Mouse (Mus musculus): ENCODE results near the gene Mtx1. TPM values are rescaled to one million over a fixed set of nuclear protein-coding genes. Genes with fewer than 3 reads are reported as not detected.
"Not testable (repeated sequence)": the region's sequence is repeated elsewhere in the genome, so short reads cannot be mapped to it uniquely, and the experiment has no call there.

Mtx1 gene
- total and polyA plus RNA-seq, 2 experiments from 2014 or later = 99.3 to 247 TPM

- Histone ChIP-seq H3K27ac (ENCODE audit: low read depth) (no peak overlapping the region), H3K4me3 (ENCODE audit: low read depth, low read length) (no peak overlapping the region), H3K4me2 (ENCODE audit: low read depth, low read length) (no peak overlapping the region), H3K4me1 (ENCODE audit: control insufficient read depth, insufficient read depth) (no peaks in the 10 kb centered on the region), H3K9ac (replicated peaks; ENCODE audit: low read depth, low read length) (no peak overlapping the region), H3K36me3 (replicated peaks; ENCODE audit: control insufficient read depth, insufficient read depth, low read length) (no peaks in the 10 kb centered on the region), H3K9me3 (replicated peaks; ENCODE audit: control insufficient read depth, low read length) (no peaks in the 10 kb centered on the region), H3K27me3 (ENCODE audit: control insufficient read depth, insufficient read depth, low read length) (peaks cover 7% of the 10 kb centered on the region; the same call in 1 of the 2 replicates)
- no peak for ATAC-seq (ENCODE audit: insufficient read depth, low read depth)
- DNase-seq (ENCODE audit: low spot score) = no peak
- WGBS = 72% methylated on average over 5 of the region's 5 CpGs
- TF ChIP-seq CTCF (IDR thresholded peaks at IDR 0.05; ENCODE audit: low read depth) = no peak
- TF ChIP-seq EP300 (IDR thresholded peaks at IDR 0.05; ENCODE audit: low read depth) = no peak
These were observed 5.7 kb downstream of the Mtx1 start for GRCm38 (mm10) chr3:89221167-89221566.

- Histone ChIP-seq H3K9me3 (replicated peaks; ENCODE audit: control insufficient read depth, low read length) (no peaks in the 10 kb centered on the region), H3K4me2 (ENCODE audit: low read depth, low read length) (no peak overlapping the region), H3K9ac (replicated peaks; ENCODE audit: low read depth, low read length) (no peak overlapping the region), H3K27me3 (ENCODE audit: control insufficient read depth, insufficient read depth, low read length) (no peaks in the 10 kb centered on the region), H3K4me1 (ENCODE audit: control insufficient read depth, insufficient read depth) (0 out of 2 replicates have a peak, but pooled peaks cover 4% of the 10 kb centered on the region), H3K36me3 (replicated peaks; ENCODE audit: control insufficient read depth, insufficient read depth, low read length) (no peaks in the 10 kb centered on the region), H3K4me3 (ENCODE audit: low read depth, low read length) (no peak overlapping the region), H3K27ac (ENCODE audit: low read depth) (no peak overlapping the region)
- TF ChIP-seq CTCF (IDR thresholded peaks at IDR 0.05; ENCODE audit: low read depth) (no peak), EP300 (IDR thresholded peaks at IDR 0.05; ENCODE audit: low read depth) (no peak)
- DNase-seq (ENCODE audit: low spot score) = no peak
- 22% methylated on average over 8 of the region's 8 CpGs for WGBS
- ATAC-seq (ENCODE audit: insufficient read depth, low read depth) = no peak
These were observed 7.3 kb downstream of the Mtx1 start for GRCm38 (mm10) chr3:89219546-89219945.

GRCm38 (mm10) chr3:89218271-89218670, 8.6 kb downstream of the Mtx1 start:
- Histone ChIP-seq H3K4me3 (ENCODE audit: low read depth, low read length) (no peak overlapping the region), H3K4me1 (ENCODE audit: control insufficient read depth, insufficient read depth) (peaks cover 5% of the 10 kb centered on the region), H3K36me3 (replicated peaks; ENCODE audit: control insufficient read depth, insufficient read depth, low read length) (no peaks in the 10 kb centered on the region), H3K9ac (replicated peaks; ENCODE audit: low read depth, low read length) (no peak overlapping the region), H3K27ac (ENCODE audit: low read depth) (no peak overlapping the region), H3K4me2 (ENCODE audit: low read depth, low read length) (no peak overlapping the region), H3K27me3 (ENCODE audit: control insufficient read depth, insufficient read depth, low read length) (no peaks in the 10 kb centered on the region), H3K9me3 (replicated peaks; ENCODE audit: control insufficient read depth, low read length) (no peaks in the 10 kb centered on the region)
- ATAC-seq (ENCODE audit: insufficient read depth, low read depth) (no peak), DNase-seq (ENCODE audit: low spot score) (no peak)
- 79% methylated on average over 1 of the region's 1 CpGs for WGBS
- TF ChIP-seq CTCF (IDR thresholded peaks at IDR 0.05; ENCODE audit: low read depth) (no peak), EP300 (IDR thresholded peaks at IDR 0.05; ENCODE audit: low read depth) (no peak)

GRCm38 (mm10) chr3:89216407-89216806, 10.5 kb downstream of the Mtx1 start:
- WGBS = 68% methylated on average over 7 of the region's 7 CpGs
- H3K4me3 ChIP-seq (ENCODE audit: low read depth, low read length); H3K27ac ChIP-seq (ENCODE audit: low read depth); H3K9ac ChIP-seq (replicated peaks; ENCODE audit: low read depth, low read length); H3K36me3 ChIP-seq (replicated peaks; ENCODE audit: control insufficient read depth, insufficient read depth, low read length); ATAC-seq (ENCODE audit: insufficient read depth, low read depth); H3K27me3 ChIP-seq (ENCODE audit: control insufficient read depth, insufficient read depth, low read length); H3K9me3 ChIP-seq (replicated peaks; ENCODE audit: control insufficient read depth, low read length); DNase-seq (ENCODE audit: low spot score); H3K4me2 ChIP-seq (ENCODE audit: low read depth, low read length): not testable (repeated sequence)
- H3K4me1 ChIP-seq (ENCODE audit: control insufficient read depth, insufficient read depth) = peaks cover 11% of the 10 kb centered on the region

- Histone ChIP-seq H3K27me3 (ENCODE audit: control insufficient read depth, insufficient read depth, low read length) (no peaks in the 10 kb centered on the region), H3K9ac (replicated peaks; ENCODE audit: low read depth, low read length) (no peak overlapping the region), H3K9me3 (replicated peaks; ENCODE audit: control insufficient read depth, low read length) (no peaks in the 10 kb centered on the region), H3K4me2 (ENCODE audit: low read depth, low read length) (peak overlapping the region; percentile 92), H3K36me3 (replicated peaks; ENCODE audit: control insufficient read depth, insufficient read depth, low read length) (peaks cover 4% of the 10 kb centered on the region; the same call in 1 of the 2 replicates), H3K4me1 (ENCODE audit: control insufficient read depth, insufficient read depth) (peaks cover 11% of the 10 kb centered on the region), H3K27ac (ENCODE audit: low read depth) (no peak overlapping the region), H3K4me3 (ENCODE audit: low read depth, low read length) (peak overlapping the region; percentile 64)
- DNase-seq (ENCODE audit: low spot score) (peak; percentile 76), ATAC-seq (ENCODE audit: insufficient read depth, low read depth) (0 out of 2 replicates have a peak, but pooled peaks have one; percentile 10)
- WGBS = 1% methylated on average over 6 of the region's 6 CpGs
- no peak for TF ChIP-seq EP300 (IDR thresholded peaks at IDR 0.05; ENCODE audit: low read depth)
- TF ChIP-seq CTCF (IDR thresholded peaks at IDR 0.05; ENCODE audit: low read depth) = peak; percentile 95
These were observed 11.0 kb downstream of the Mtx1 start for GRCm38 (mm10) chr3:89215853-89216252.

- Histone ChIP-seq H3K36me3 (replicated peaks; ENCODE audit: control insufficient read depth, insufficient read depth, low read length) (peaks cover 11% of the 10 kb centered on the region), H3K4me1 (ENCODE audit: control insufficient read depth, insufficient read depth) (peaks cover 11% of the 10 kb centered on the region), H3K27me3 (ENCODE audit: control insufficient read depth, insufficient read depth, low read length) (no peaks in the 10 kb centered on the region), H3K9me3 (replicated peaks; ENCODE audit: control insufficient read depth, low read length) (no peaks in the 10 kb centered on the region), H3K4me3 (ENCODE audit: low read depth, low read length) (peak within 1 kb of the TSS; percentile 64), H3K4me2 (ENCODE audit: low read depth, low read length) (peak within 1 kb of the TSS; percentile 92), H3K27ac (ENCODE audit: low read depth) (peak within 1 kb of the TSS; percentile 95), H3K9ac (replicated peaks; ENCODE audit: low read depth, low read length) (peak within 1 kb of the TSS; percentile 72)
- TF ChIP-seq CTCF (IDR thresholded peaks at IDR 0.05; ENCODE audit: low read depth) (no peak), EP300 (IDR thresholded peaks at IDR 0.05; ENCODE audit: low read depth) (no peak)
- ATAC-seq (ENCODE audit: insufficient read depth, low read depth) (no peak), DNase-seq (ENCODE audit: low spot score) (no peak)
- WGBS = under 1% methylated on average over 18 of the region's 19 CpGs
These were observed 12.0 kb downstream of the Mtx1 start, which contains the start of gene Thbs3 for GRCm38 (mm10) chr3:89214681-89215411. Thbs3 (plus strand) TSS chr3:89215180.
